Mouse (Mus musculus): Measurements from ENCODE around the gene Gpr89.

Gpr89 gene

GRCm38 (mm10) chr3:96823701-96824100, 81.4 kb downstream of the Gpr89 start:
- DNase-seq (ENCODE audit: low read depth, low spot score) = no peak

- DNase-seq (ENCODE audit: low read depth, low spot score) = no peak
Observed at GRCm38 (mm10) chr3:96821581-96821980, 83.6 kb downstream of the Gpr89 start.

- DNase-seq (ENCODE audit: low read depth, low spot score) = no peak
Observed at GRCm38 (mm10) chr3:96820116-96820915, 84.8 kb downstream of the Gpr89 start.

Data from A20 (cell line).